Mouse (Mus musculus) hematopoietic stem cell, adult 5-6 weeks (primary cell): Measurements from ENCODE around the gene Sez6l. TPM values are rescaled to one million over a fixed set of nuclear protein-coding genes. Genes with fewer than 3 reads are reported as not detected.

ENCODE experiments used
- ATAC-seq, 2 experiments: fragments of 125-278 bp in 1 of 2; replicated peaks in 1 of 2; 2 replicates each; pipeline ENCODE4 v1.8.0; 2016 to 2017; ENCODE audit warnings: inconsistent platforms in 2 of 2, mild to moderate bottlenecking in 2 of 2, moderate number of reproducible peaks in 2 of 2, low read depth in 1 of 2, moderate TSS enrichment in 1 of 2; ENCODE audit not compliant: low FRiP score in 2 of 2, poor library complexity in 2 of 2, severe bottlenecking in 2 of 2, insufficient read depth in 1 of 2, low TSS enrichment in 1 of 2
- total RNA-seq: library from RNA; stranded (forward); fragments of 172-1452, 232-1000 nt; gene quantifications from 2 replicates; pipeline ENCODE4 v1.2.3, GENCODE M21; 2017

Sez6l gene
- total RNA-seq, 1 experiment from 2014 or later, result 0.15 TPM

DNA sequence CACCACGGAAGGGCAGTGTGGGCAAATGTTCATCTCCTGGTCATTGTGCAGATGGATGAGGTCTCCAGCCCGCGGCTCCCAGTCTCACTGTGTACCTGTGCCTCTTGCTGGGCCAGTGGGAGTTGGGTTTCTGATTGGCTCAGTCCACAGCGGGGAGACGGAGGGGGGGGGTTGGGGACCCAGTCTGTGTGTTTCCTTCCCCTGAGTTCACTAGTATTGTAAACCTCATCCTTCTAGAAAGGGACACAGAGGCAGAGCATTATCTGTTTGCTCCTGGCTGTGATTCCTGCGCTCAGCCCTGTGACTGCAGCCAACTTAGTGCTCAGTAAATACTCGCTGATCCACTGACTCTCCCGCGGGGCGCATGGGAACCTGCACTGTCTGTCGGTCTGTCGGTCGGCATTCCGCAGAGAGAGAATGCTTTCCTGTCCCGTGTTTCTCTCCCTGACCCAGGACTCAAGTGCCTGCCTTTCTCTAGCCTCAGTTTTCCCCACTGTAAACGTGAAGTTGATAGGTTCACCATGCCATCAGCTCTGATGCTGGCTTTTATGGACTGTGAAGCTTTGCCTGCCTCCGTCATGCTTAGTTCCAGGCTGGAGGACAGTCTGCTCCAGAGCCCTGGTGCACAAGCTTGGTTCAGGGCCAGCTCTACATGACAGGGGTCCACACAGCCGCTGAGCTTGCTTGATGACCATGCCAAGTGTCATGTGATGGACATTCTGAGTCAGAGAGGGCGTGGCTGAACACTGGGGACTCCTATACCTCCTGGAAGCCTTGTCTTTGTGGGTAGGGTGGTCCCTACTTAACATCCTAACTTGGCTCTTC lies 55.1 kb downstream of the Sez6l start:
- no peak for ATAC-seq

DNA sequence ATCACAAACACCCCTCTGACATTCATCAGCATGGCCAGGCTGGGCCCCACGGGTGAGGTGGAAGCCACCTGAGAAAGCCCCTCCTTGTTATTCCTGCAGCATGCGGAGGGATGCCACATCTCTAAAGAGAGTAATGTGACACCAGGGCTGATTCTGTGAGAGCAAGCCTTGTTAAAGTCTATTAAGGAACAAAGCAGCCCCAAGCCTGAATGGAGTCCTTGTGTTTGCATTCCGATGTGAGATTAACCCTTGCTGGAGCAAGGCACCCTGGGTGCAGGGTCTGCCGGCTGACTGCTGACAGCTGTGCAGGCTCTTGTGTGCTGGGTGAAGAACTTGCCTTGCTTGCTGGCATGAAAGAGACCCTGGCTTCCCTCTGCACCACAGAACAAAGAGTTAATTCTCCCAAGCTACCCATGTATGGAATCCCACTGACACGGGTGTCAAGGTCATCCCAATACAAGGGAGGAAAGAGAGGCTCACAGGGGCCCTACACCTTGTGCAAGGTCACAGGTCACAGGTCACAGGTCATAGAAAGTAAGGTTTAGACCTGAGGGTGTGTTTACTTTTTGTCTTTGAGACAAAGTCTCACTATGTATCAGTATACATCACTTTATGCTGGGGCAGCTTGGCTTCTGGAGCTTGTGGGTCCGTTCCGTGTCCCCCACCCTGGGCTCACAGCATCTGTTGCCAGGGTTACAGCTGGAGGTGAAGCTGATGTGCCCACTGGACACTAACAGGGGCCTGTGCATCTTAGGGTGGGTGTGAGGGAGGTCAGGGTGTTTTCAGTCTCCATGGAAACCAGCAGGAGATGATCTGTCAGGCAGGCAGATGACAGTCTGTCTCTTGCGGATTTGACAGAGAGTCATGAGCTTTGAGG lies 55.9 kb downstream of the Sez6l start:
- ATAC-seq, result no peak

GRCm38 (mm10) chr5:112518773-112519172 lies 58.2 kb downstream of the Sez6l start:
- ATAC-seq, result no peak

DNA sequence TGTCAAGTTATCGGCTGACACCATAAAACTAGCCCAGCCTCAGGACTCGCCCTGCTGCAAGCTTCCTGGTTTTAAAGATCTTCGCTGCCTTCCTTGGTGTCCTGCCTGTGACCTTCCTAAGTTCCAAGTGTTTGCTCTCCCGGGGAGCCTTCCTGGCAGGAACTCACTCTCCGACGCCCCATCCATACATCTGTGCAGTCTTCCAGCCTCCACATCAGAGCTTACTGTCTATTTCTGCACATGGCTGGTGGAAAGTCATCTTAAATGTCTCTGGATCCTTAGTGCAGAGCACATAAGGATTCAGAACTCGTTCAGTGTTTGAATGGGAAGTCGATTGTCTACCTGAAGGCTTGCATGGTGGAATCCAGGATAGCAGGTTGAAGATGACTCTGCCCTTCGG lies 59.5 kb downstream of the Sez6l start:
- ATAC-seq, result no peak

- ATAC-seq, result no peak
Measured at GRCm38 (mm10) chr5:112516527-112516926, 60.5 kb downstream of the Sez6l start.

GRCm38 (mm10) chr5:112510351-112510750 lies 66.6 kb downstream of the Sez6l start:
- ATAC-seq, result no peak

GRCm38 (mm10) chr5:112509916-112510315 lies 67.1 kb downstream of the Sez6l start:
- ATAC-seq, result no peak

- ATAC-seq, result no peak
Measured at GRCm38 (mm10) chr5:112505595-112505994, 71.4 kb downstream of the Sez6l start.

- ATAC-seq, result no peak
Measured at GRCm38 (mm10) chr5:112501384-112501783, 75.6 kb downstream of the Sez6l start.

GRCm38 (mm10) chr5:112499918-112500682 lies 76.9 kb downstream of the Sez6l start:
- ATAC-seq, result no peak

DNA sequence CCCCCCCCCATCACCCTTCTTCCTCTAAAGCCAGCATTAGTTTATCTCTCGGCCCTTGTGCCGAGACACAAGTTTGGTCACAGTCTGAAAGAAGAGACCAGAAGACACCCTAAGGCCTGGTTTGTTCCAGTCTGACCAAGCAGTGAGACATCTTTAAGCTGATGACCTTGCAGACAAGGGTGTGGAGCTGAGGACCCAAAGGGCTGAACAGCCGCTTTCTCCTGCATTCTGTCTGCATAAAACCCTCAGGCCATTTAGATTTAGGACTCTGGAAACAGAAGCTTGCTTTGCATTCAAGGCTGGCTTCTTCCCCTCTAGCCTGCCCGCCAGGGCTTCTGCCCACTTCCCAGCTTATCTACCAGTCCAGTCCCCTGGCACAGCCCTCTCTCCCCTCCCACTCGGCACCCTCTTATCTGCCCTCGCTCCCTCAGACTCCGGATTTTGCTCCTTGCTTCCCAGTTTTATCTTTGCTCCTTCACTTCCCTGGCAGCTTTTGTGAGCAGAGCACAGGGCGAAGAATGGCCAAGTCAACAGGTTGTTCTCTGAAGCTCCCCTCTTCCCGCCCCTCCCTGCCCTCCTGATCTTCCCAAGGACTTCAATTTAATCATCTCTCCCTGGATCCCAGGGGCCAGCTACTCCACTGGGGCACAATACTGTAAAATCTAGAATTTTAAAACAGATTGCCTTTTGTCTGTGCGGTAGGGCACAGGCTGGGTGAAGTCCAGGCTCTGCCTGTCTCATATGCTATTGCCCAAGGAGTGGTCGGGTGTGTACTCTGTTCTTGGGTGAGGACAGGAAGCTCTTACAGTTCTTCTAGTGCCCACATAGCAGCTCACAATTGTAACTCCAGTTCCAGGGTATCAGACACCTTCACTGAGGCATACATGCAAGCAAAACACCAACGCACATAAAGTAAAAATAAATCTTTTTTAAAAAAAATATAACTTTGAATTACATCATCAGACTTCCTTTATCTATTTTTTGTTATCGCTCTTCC lies 77.8 kb downstream of the Sez6l start:
- ATAC-seq, result no peak

GRCm38 (mm10) chr5:112496753-112497369 lies 80.1 kb downstream of the Sez6l start:
- ATAC-seq, result no peak

GRCm38 (mm10) chr5:112493492-112493891 lies 83.5 kb downstream of the Sez6l start:
- ATAC-seq, result no peak

DNA sequence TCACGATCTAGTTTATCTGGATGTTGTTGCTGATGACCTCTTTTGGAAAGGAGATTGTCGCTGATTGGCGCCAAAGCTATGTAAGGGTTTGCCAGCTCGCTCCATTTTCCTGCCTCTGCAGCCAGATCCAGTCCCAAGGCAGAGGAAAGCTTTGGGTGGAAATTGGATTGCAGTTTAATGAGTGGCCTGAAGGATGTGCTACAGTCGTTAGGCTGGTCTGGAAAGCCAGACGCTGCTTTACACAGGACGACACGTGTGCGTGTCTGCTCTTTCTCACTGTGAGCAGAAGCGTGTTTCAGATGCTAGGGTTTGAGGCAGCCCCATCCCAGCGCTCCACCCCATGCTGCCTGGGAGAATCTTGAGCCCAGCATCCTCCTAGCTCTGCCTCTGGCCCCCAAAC lies 85.5 kb downstream of the Sez6l start:
- ATAC-seq, result no peak

GRCm38 (mm10) chr5:112488101-112488776 lies 88.7 kb downstream of the Sez6l start:
- no peak for ATAC-seq

DNA sequence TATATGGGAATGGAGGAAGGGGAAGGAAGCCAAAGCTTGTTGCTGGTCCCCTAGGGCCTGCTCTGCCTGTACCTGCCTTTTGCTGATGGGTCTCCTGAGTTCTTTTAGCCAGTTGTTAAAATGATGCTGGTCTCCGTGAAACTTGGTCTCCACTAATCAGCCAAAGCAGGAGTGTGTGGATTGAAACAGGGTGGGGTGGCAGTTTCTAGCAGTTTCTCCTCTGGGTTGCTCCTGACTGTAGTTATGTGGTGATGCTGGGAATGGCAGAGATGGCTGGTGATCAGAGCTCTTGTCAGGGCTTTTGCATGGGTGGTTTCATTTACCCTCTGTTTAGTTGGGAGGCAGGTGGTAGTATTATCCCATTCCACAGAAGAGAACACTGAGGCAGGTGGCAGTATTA lies 89.5 kb downstream of the Sez6l start:
- ATAC-seq, result no peak
